Mouse (Mus musculus) heart, adult 2 months (tissue): ENCODE results near the gene Stxbp3.

Experiments
- EP300 ChIP-seq: fragments of 200-500 bp; IDR thresholded peaks from 2 replicates; pipeline ENCODE4 v1.6.1; 2011; ENCODE audit warnings: low read depth, low read length, control low read depth; ENCODE audit not compliant: insufficient read depth
- POLR2A ChIP-seq: fragments of 200-500 bp; IDR thresholded peaks from 2 replicates; pipeline ENCODE4 v1.6.1; 2011; ENCODE audit warnings: mild to moderate bottlenecking, low read depth, low read length, control low read depth; ENCODE audit not compliant: insufficient read depth

DNA sequence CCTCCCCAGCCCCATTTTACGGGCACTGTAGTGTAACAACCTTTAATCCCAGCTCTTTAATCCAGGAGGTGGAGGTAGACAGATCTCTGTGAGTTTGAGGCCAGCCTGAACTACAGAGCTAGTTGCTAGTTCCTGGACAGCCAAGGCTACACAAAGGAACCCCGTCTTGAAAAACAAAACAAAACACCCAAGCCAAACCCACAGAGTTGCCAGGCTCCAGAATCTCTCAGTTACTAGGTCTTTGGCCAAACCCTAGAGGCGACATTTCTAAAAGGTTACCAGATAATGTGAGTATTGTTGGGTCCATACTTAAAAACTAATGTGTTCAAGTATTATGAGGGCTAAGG is 16.8 kb upstream of the Stxbp3 start:
- TF ChIP-seq EP300 (no peak), POLR2A (no peak)
